Mouse (Mus musculus): Measurements from ENCODE around the gene 1700025C18Rik. TPM values are rescaled to one million over a fixed set of nuclear protein-coding genes. Genes with fewer than 3 reads are reported as not detected.
A peak's percentile ranks its signal among the peaks of the same experiment; 100 is the strongest.

1700025C18Rik gene
- total RNA-seq (2021): not detected

- intact Hi-C loops (cut with DNase I): no loop called here
- no peak for DNase-seq (ENCODE audit: extremely low spot score in 1 of 2, low spot score in 2 of 2)
Observed at GRCm38 (mm10) chr2:165090650-165091049, at the start of gene 1700025C18Rik. TSS of gene 1700025C18Rik (minus strand) at chr2:165090750.

- DNase-seq (ENCODE audit: extremely low spot score in 1 of 2, low spot score in 2 of 2): peak in 1 of 2 experiments; percentile 53
- intact Hi-C loops (cut with DNase I): no loop called here
Observed at GRCm38 (mm10) chr2:165136049-165136448, 45.5 kb upstream of the 1700025C18Rik start.

GRCm38 (mm10) chr2:165133566-165133965 is 43.0 kb upstream of the 1700025C18Rik start:
- peak in 1 of 2 experiments; percentile 80 for DNase-seq (ENCODE audit: extremely low spot score in 1 of 2, low spot score in 2 of 2)
- intact Hi-C loops (cut with DNase I): no loop called here

- no peak for DNase-seq (ENCODE audit: extremely low spot score in 1 of 2, low spot score in 2 of 2)
- intact Hi-C loops (cut with DNase I): no loop called here
Observed at GRCm38 (mm10) chr2:165131428-165131827, 40.9 kb upstream of the 1700025C18Rik start.

GRCm38 (mm10) chr2:165129189-165129588 is 38.6 kb upstream of the 1700025C18Rik start:
- DNase-seq (ENCODE audit: extremely low spot score in 1 of 2, low spot score in 2 of 2): no peak
- intact Hi-C loops (cut with DNase I): no loop called here

GRCm38 (mm10) chr2:165126896-165127562 is 36.5 kb upstream of the 1700025C18Rik start:
- intact Hi-C loops (cut with DNase I): no loop called here
- no peak for DNase-seq (ENCODE audit: extremely low spot score in 1 of 2, low spot score in 2 of 2)

- intact Hi-C loops (cut with DNase I): no loop called here
- DNase-seq (ENCODE audit: extremely low spot score in 1 of 2, low spot score in 2 of 2): peak in 1 of 2 experiments; percentile 13
Observed at GRCm38 (mm10) chr2:165121206-165121840, 30.8 kb upstream of the 1700025C18Rik start.

GRCm38 (mm10) chr2:165120765-165121164 is 30.2 kb upstream of the 1700025C18Rik start:
- DNase-seq (ENCODE audit: extremely low spot score in 1 of 2, low spot score in 2 of 2): no peak
- intact Hi-C loops (cut with DNase I): no loop called here

GRCm38 (mm10) chr2:165113733-165114132 is 23.2 kb upstream of the 1700025C18Rik start:
- intact Hi-C loops (cut with DNase I): loop anchor here (2.0 kb wide), 1 partner anchor 21 kb away; no protein-coding TSS in a partner anchor
- DNase-seq (ENCODE audit: extremely low spot score in 1 of 2, low spot score in 2 of 2): no peak

- intact Hi-C loops (cut with DNase I): no loop called here
- peak; percentile 36 to 91 for DNase-seq (ENCODE audit: extremely low spot score in 1 of 2, low spot score in 2 of 2)
Observed at GRCm38 (mm10) chr2:165112149-165112548, 21.6 kb upstream of the 1700025C18Rik start.

GRCm38 (mm10) chr2:165106585-165106984 is 16.0 kb upstream of the 1700025C18Rik start:
- intact Hi-C loops (cut with DNase I): no loop called here
- DNase-seq (ENCODE audit: extremely low spot score in 1 of 2, low spot score in 2 of 2): no peak

- intact Hi-C loops (cut with DNase I): no loop called here
- no peak for DNase-seq (ENCODE audit: extremely low spot score in 1 of 2, low spot score in 2 of 2)
Observed at GRCm38 (mm10) chr2:165105513-165106079, 15.0 kb upstream of the 1700025C18Rik start.

GRCm38 (mm10) chr2:165102920-165103319 is 12.4 kb upstream of the 1700025C18Rik start:
- DNase-seq (ENCODE audit: extremely low spot score in 1 of 2, low spot score in 2 of 2): no peak
- intact Hi-C loops (cut with DNase I): no loop called here

GRCm38 (mm10) chr2:165100749-165101148 is 10.2 kb upstream of the 1700025C18Rik start:
- DNase-seq (ENCODE audit: extremely low spot score in 1 of 2, low spot score in 2 of 2): no peak

GRCm38 (mm10) chr2:165098861-165099260 is 8.3 kb upstream of the 1700025C18Rik start:
- intact Hi-C loops (cut with DNase I): no loop called here
- DNase-seq (ENCODE audit: extremely low spot score in 1 of 2, low spot score in 2 of 2): no peak

More at GRCm38 (mm10) chr2:165100749-165101148, 10.2 kb upstream of the 1700025C18Rik start:
- intact Hi-C loops (cut with DNase I): no loop called here

GRCm38 (mm10) chr2:165096367-165096766 is 5.8 kb upstream of the 1700025C18Rik start:
- intact Hi-C loops (cut with DNase I): no loop called here

GRCm38 (mm10) chr2:165092393-165092792 is 1.8 kb upstream of the 1700025C18Rik start:
- no peak for DNase-seq (ENCODE audit: extremely low spot score in 1 of 2, low spot score in 2 of 2)
- intact Hi-C loops (cut with DNase I): loop anchor here (2.0 kb wide), 1 partner anchor 22 kb away; no protein-coding TSS in a partner anchor

More at GRCm38 (mm10) chr2:165096367-165096766, 5.8 kb upstream of the 1700025C18Rik start:
- DNase-seq (ENCODE audit: extremely low spot score in 1 of 2, low spot score in 2 of 2): no peak

- intact Hi-C loops (cut with DNase I): no loop called here
- no peak for DNase-seq (ENCODE audit: extremely low spot score in 1 of 2, low spot score in 2 of 2)
Observed at GRCm38 (mm10) chr2:165091433-165091965, 949 bp upstream of the 1700025C18Rik start.

- no peak for DNase-seq (ENCODE audit: extremely low spot score in 1 of 2, low spot score in 2 of 2)
- intact Hi-C loops (cut with DNase I): no loop called here
Observed at GRCm38 (mm10) chr2:165089470-165089869, 1.1 kb downstream of the 1700025C18Rik start.

Measured in left cerebral cortex, postnatal 10 days (tissue).